Mouse (Mus musculus) kidney, postnatal 0 days (tissue): ENCODE measurements at regions not wholly inside any gene's neighbourhood (a gene's known extent, or its start where the extent isn't known, plus 50 kb on each side); places are given as distances from the start of the nearest gene placed in this dataset.

Experiments used
- ATAC-seq: fragments of 200-750 bp; cut with Nextera tagmentation; replicated peaks from 2 replicates; pipeline ENCODE4 v1.8.0; 2017; ENCODE audit warnings: low read depth, moderate number of reproducible peaks, moderate TSS enrichment, moderate library complexity; ENCODE audit not compliant: low FRiP score
- DNase-seq: peaks from one replicate; pipeline ENCODE4 v3.0.0-alpha.2; 2016; ENCODE audit warnings: low spot score
- H3K27ac ChIP-seq: fragments of 300-500 bp; sonication (generic); 2 replicates; pipeline ENCODE4 v1.5.1; 2014; ENCODE audit warnings: mild to moderate bottlenecking
- H3K27me3 ChIP-seq: fragments of 300-500 bp; sonication (generic); 2 replicates; pipeline ENCODE4 v1.6.1; 2014; ENCODE audit warnings: low read length, mixed read lengths; ENCODE audit not compliant: insufficient read depth
- H3K36me3 ChIP-seq: fragments of 300-500 bp; sonication (generic); 2 replicates; pipeline ENCODE4 v1.6.1; 2014; ENCODE audit warnings: low read length, mixed read lengths; ENCODE audit not compliant: insufficient read depth
- H3K4me1 ChIP-seq: fragments of 300-500 bp; sonication (generic); replicated peaks from 2 replicates; pipeline ENCODE4 v1.6.1; 2014; ENCODE audit warnings: antibody characterized with exemption, low read length, mixed read lengths; ENCODE audit not compliant: insufficient read depth
- H3K4me2 ChIP-seq: fragments of 300-500 bp; sonication (generic); 2 replicates; pipeline ENCODE4 v1.6.1; 2014; ENCODE audit warnings: mild to moderate bottlenecking, low read length, moderate library complexity, mixed read lengths
- H3K4me3 ChIP-seq: fragments of 300-500 bp; sonication (generic); replicated peaks from 2 replicates; pipeline ENCODE4 v1.5.1; 2014; ENCODE audit warnings: low read depth, low read length
- H3K9ac ChIP-seq: fragments of 300-500 bp; sonication (generic); 2 replicates; pipeline ENCODE4 v1.6.1; 2014; ENCODE audit warnings: low read depth, low read length
- H3K9me3 ChIP-seq: fragments of 300-500 bp; sonication (generic); replicated peaks from 2 replicates; pipeline ENCODE4 v1.6.1; 2016; ENCODE audit warnings: low read length, inconsistent platforms, mixed read lengths
- CTCF ChIP-seq: IDR thresholded peaks from 2 replicates; pipeline ENCODE4 v1.5.1; 2016; ENCODE audit warnings: antibody characterized with exemption, low read depth, mild to moderate bottlenecking, moderate library complexity
- WGBS: fragments of 180-500 bp; shearing (Covaris S2); extraction: QIAGEN DNeasy Blood & Tissue Kit; methylation state at CpG from one replicate; pipeline ENCODE4 v1.1.7; 2014; 5-methylcytosine and 5-hydroxymethylcytosine counted together

DNA sequence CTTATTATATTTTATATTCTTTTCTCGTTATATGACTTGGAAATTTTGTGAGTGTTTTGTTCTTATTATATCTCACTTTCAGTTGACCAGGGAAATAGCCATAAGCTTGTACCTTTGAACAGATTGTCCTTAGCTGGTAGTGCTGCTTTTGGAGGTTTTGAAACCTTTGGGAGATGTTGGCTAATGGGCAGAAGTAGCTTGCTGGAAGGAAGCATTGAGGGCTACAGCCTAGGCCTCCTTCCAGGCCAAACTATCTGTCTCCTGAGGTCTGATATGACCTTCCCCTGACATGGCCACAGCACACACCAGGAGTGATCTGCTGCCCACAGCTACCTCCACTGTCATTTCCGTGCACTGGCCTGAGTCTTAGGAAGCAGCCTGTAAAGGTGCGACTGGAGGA, 56.8 kb downstream of the Cdkn2c start:
- H3K4me2 ChIP-seq: no peak overlapping the region
- ATAC-seq: no peak
- H3K4me3 ChIP-seq: no peak overlapping the region
- no peak for TF ChIP-seq CTCF
- H3K27ac ChIP-seq: no peak overlapping the region
- no peaks in the 10 kb centered on the region for H3K9me3 ChIP-seq
- 79% methylated on average over 3 of the region's 3 CpGs for WGBS
- H3K27me3 ChIP-seq: no peaks in the 10 kb centered on the region
- no peak overlapping the region for H3K9ac ChIP-seq
- no peaks in the 10 kb centered on the region for H3K4me1 ChIP-seq
- no peaks in the 10 kb centered on the region for H3K36me3 ChIP-seq
- no peak for DNase-seq

- ATAC-seq: no peak
- no peaks in the 10 kb centered on the region for H3K4me1 ChIP-seq
- no peak overlapping the region for H3K4me3 ChIP-seq
- no peak overlapping the region for H3K4me2 ChIP-seq
- no peaks in the 10 kb centered on the region for H3K9me3 ChIP-seq
- H3K36me3 ChIP-seq: no peaks in the 10 kb centered on the region
- no peak overlapping the region for H3K9ac ChIP-seq
- H3K27ac ChIP-seq: no peak overlapping the region
- H3K27me3 ChIP-seq: no peaks in the 10 kb centered on the region
- no peak for DNase-seq
- 72% methylated on average over 1 of the region's 1 CpGs for WGBS
- no peak for TF ChIP-seq CTCF
Observed at GRCm38 (mm10) chr4:109609770-109610169, 57.2 kb downstream of the Cdkn2c start.

DNA sequence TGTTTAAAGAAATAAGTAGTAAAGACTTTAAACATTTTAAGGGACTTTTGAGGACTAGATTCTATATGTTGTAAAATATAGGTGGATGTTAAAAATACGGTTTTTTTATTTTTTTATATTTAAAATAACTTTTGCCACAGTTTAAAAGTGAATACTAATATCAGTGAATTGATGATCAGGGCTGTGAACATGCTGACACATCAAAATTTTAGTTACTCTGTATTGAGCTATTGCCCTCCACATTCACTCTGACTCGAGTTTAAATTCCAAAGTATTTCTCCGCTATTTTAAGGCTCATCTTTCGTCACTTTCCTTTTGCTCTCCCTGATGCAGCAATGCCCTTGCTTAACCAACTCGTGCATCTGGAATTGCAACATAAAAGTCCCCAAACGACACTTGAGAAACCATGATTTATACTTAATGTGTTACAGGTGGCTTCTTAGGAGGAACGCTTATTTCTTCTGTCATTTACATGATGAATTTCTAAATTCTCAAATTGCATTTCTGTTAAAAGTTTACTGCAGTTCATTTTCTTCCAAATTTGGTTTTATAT, 58.7 kb upstream of the 4930522H14Rik start:
- Histone ChIP-seq H3K27ac (no peak overlapping the region), H3K4me1 (no peaks in the 10 kb centered on the region), H3K4me3 (no peak overlapping the region), H3K9me3 (no peaks in the 10 kb centered on the region), H3K9ac (no peak overlapping the region), H3K27me3 (no peaks in the 10 kb centered on the region), H3K4me2 (no peak overlapping the region), H3K36me3 (no peaks in the 10 kb centered on the region)
- no peak for TF ChIP-seq CTCF
- ATAC-seq (no peak), DNase-seq (no peak)
- WGBS: 42% methylated on average over 7 of the region's 7 CpGs

GRCm38 (mm10) chr4:109583185-109583786, 52.2 kb upstream of the 4930522H14Rik start:
- H3K9me3 ChIP-seq: no peaks in the 10 kb centered on the region
- H3K4me2 ChIP-seq: no peak overlapping the region
- H3K4me3 ChIP-seq: no peak overlapping the region
- no peaks in the 10 kb centered on the region for H3K36me3 ChIP-seq
- DNase-seq (no peak), ATAC-seq (0 out of 2 replicates have a peak, but pooled peaks have one; percentile 76)
- WGBS: 23% methylated on average over 3 of the region's 3 CpGs
- no peak overlapping the region for H3K27ac ChIP-seq
- no peak overlapping the region for H3K9ac ChIP-seq
- H3K27me3 ChIP-seq: no peaks in the 10 kb centered on the region
- TF ChIP-seq CTCF: no peak
- no peaks in the 10 kb centered on the region for H3K4me1 ChIP-seq

- Histone ChIP-seq H3K36me3 (no peaks in the 10 kb centered on the region), H3K27ac (no peak overlapping the region), H3K27me3 (no peaks in the 10 kb centered on the region), H3K4me3 (no peak overlapping the region), H3K4me1 (no peaks in the 10 kb centered on the region), H3K9me3 (no peaks in the 10 kb centered on the region), H3K4me2 (no peak overlapping the region), H3K9ac (no peak overlapping the region)
- no peak for TF ChIP-seq CTCF
- DNase-seq: no peak
- peak; percentile 25; the same call in 1 of the 2 replicates for ATAC-seq
- WGBS: 80% methylated on average over 4 of the region's 4 CpGs
Observed at GRCm38 (mm10) chr4:109582523-109582922, 51.4 kb upstream of the 4930522H14Rik start.
